Mouse (Mus musculus) limb, embryonic 13.5 days (tissue): ENCODE measurements around the gene Gjb5. TPM values are rescaled to one million over a fixed set of nuclear protein-coding genes. Genes with fewer than 3 reads are reported as not detected.

Experiments used
- ATAC-seq: fragments of 200-750 bp; cut with Nextera tagmentation; 2 replicates; pipeline ENCODE4 v1.8.0; 2017; ENCODE audit warnings: low read depth, moderate number of reproducible peaks, moderate TSS enrichment; ENCODE audit not compliant: low FRiP score
- H3K27ac ChIP-seq: fragments of 300-500 bp; sonication (generic); 2 replicates; pipeline ENCODE4 v1.5.1; 2015; ENCODE audit warnings: inconsistent platforms, mild to moderate bottlenecking, moderate library complexity
- H3K27me3 ChIP-seq: fragments of 300-500 bp; sonication (generic); 2 replicates; pipeline ENCODE4 v1.6.1; 2015; ENCODE audit warnings: mild to moderate bottlenecking, inconsistent platforms
- H3K36me3 ChIP-seq: fragments of 300-500 bp; sonication (generic); 2 replicates; pipeline ENCODE4 v1.6.1; 2015; ENCODE audit warnings: inconsistent platforms, mild to moderate bottlenecking, moderate library complexity
- H3K4me1 ChIP-seq: fragments of 300-500 bp; sonication (generic); 2 replicates; pipeline ENCODE4 v1.6.1; 2015; ENCODE audit warnings: inconsistent platforms
- H3K4me2 ChIP-seq: fragments of 300-500 bp; sonication (generic); replicated peaks from 2 replicates; pipeline ENCODE4 v1.6.1; 2015; ENCODE audit warnings: inconsistent platforms, mild to moderate bottlenecking, moderate library complexity
- H3K4me3 ChIP-seq: fragments of 300-500 bp; sonication (generic); 2 replicates; pipeline ENCODE4 v1.5.1; 2015; ENCODE audit warnings: moderate library complexity, mild to moderate bottlenecking, inconsistent platforms
- H3K9ac ChIP-seq: fragments of 300-500 bp; sonication (generic); 2 replicates; pipeline ENCODE4 v1.6.1; 2015; ENCODE audit warnings: mild to moderate bottlenecking, inconsistent platforms
- H3K9me3 ChIP-seq: fragments of 300-500 bp; sonication (generic); 2 replicates; pipeline ENCODE4 v1.6.1; 2016; ENCODE audit warnings: inconsistent platforms
- WGBS: fragments of 180-500 bp; shearing (Covaris S2); methylation state at CpG from one replicate; pipeline ENCODE4 v1.1.7; 2015; 5-methylcytosine and 5-hydroxymethylcytosine counted together
- polyA plus RNA-seq: library from polyadenylated mRNA; unstranded; fragments of >200 nt; fragmentation: Nextera tagmentation; extraction: Ambion mirVana; gene quantifications from 2 replicates; pipeline ENCODE4 v1.2.1, GENCODE M21; 2015

Gene Gjb5
- polyA plus RNA-seq, 1 experiment from 2014 or later: 0.48 TPM

DNA sequence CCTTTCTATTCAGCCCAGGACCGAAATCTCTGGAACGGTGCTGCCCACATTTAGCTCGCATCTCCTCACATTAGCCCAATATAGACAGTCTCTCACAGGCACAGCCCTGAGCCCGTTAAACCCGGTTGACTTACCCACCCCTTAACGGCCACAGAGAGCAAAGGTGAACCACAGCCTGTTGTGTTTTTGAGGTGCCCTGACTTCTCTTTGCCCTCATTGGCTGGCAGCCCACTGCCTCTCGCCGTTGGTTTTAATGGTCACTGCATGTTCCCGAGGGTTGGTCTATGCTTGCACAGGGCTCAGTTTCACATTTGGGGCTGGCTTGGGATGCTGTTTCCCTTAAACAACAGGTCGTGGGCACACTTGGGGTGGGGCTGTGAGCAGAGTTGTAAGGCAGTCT, 33.7 kb downstream of the Gjb5 start:
- Histone ChIP-seq H3K27ac (no peak overlapping the region), H3K36me3 (no peaks in the 10 kb centered on the region), H3K4me1 (no peaks in the 10 kb centered on the region), H3K27me3 (peaks cover 40% of the 10 kb centered on the region), H3K4me3 (no peak overlapping the region), H3K4me2 (no peak overlapping the region), H3K9ac (no peak overlapping the region), H3K9me3 (no peaks in the 10 kb centered on the region)
- peak; percentile 12; the same call in 1 of the 2 replicates for ATAC-seq
- WGBS: 57% methylated on average over 10 of the region's 10 CpGs

GRCm38 (mm10) chr4:127323651-127324050, 34.3 kb downstream of the Gjb5 start:
- Histone ChIP-seq H3K4me1 (no peaks in the 10 kb centered on the region), H3K36me3 (no peaks in the 10 kb centered on the region), H3K9ac (no peak overlapping the region), H3K4me3 (no peak overlapping the region), H3K27me3 (peaks cover 34% of the 10 kb centered on the region), H3K4me2 (no peak overlapping the region), H3K9me3 (no peaks in the 10 kb centered on the region), H3K27ac (no peak overlapping the region)
- WGBS: 62% methylated on average over 3 of the region's 3 CpGs
- no peak for ATAC-seq

DNA sequence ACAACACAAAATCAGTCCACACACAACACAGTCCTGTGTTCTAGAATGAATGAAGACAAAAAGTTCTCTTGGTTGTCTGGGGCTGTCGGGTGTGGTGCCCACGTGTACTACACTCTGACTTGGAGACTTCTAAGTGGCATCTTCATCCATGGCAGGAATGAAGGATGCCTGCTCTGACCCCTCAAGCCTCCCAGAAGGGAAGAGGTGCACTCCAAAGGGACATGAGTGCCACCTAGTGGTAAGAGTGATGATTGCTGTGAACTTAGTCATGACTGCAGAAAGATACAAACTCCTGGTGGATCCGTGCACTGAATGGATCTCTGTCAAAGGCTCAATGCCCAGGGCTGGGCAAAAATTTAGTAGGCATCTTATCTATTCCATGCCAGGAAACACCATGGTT, 38.4 kb downstream of the Gjb5 start:
- no peak for ATAC-seq
- 6% methylated on average over 3 of the region's 3 CpGs for WGBS
- Histone ChIP-seq H3K27ac (no peak overlapping the region), H3K4me1 (no peaks in the 10 kb centered on the region), H3K27me3 (peaks cover 9% of the 10 kb centered on the region; the same call in 1 of the 2 replicates), H3K4me2 (no peak overlapping the region), H3K4me3 (no peak overlapping the region), H3K9ac (no peak overlapping the region), H3K36me3 (no peaks in the 10 kb centered on the region), H3K9me3 (no peaks in the 10 kb centered on the region)

- no peaks in the 10 kb centered on the region for H3K9me3 ChIP-seq
- no peaks in the 10 kb centered on the region for H3K36me3 ChIP-seq
- no peak for ATAC-seq
- peaks cover 31% of the 10 kb centered on the region for H3K27me3 ChIP-seq
- H3K4me2 ChIP-seq: no peak overlapping the region
- H3K4me1 ChIP-seq: peaks cover 10% of the 10 kb centered on the region
- WGBS: 61% methylated on average over 4 of the region's 4 CpGs
- no peak overlapping the region for H3K9ac ChIP-seq
- H3K4me3 ChIP-seq: no peak overlapping the region
- no peak overlapping the region for H3K27ac ChIP-seq
Observed at GRCm38 (mm10) chr4:127317143-127317542, 40.8 kb downstream of the Gjb5 start.

- WGBS: 86% methylated on average over 8 of the region's 8 CpGs
- H3K27ac ChIP-seq: no peak overlapping the region
- no peak overlapping the region for H3K9ac ChIP-seq
- H3K4me2 ChIP-seq: no peak overlapping the region
- H3K4me1 ChIP-seq: peaks cover 10% of the 10 kb centered on the region
- H3K9me3 ChIP-seq: no peaks in the 10 kb centered on the region
- no peak for ATAC-seq
- H3K27me3 ChIP-seq: peaks cover 42% of the 10 kb centered on the region
- H3K4me3 ChIP-seq: no peak overlapping the region
- no peaks in the 10 kb centered on the region for H3K36me3 ChIP-seq
Observed at GRCm38 (mm10) chr4:127315753-127316152, 42.2 kb downstream of the Gjb5 start.

DNA sequence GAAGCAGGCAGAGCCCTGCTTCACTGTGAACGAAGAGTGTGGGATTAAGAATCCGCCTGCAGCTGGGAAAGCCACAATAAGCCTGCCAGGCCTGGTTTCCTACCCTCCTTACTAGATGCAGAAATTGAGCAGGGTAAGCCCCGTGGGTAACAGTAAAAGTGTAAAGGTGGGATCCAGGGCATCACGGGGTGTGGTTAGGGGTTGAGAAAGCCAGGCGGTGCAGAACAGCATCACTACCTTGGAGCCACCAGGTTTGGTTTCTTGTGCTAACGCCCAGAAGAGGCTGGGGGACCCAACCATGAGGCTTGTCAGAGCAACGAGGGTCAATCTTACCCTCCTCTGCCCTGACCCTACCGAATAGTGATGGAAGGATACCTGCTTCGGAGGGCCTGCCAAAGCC, 43.4 kb downstream of the Gjb5 start:
- Histone ChIP-seq H3K9ac (no peak overlapping the region; the same call in 1 of the 2 replicates), H3K4me1 (peaks cover 10% of the 10 kb centered on the region), H3K36me3 (no peaks in the 10 kb centered on the region), H3K4me3 (no peak overlapping the region), H3K27ac (no peak overlapping the region), H3K27me3 (peaks cover 42% of the 10 kb centered on the region), H3K9me3 (no peaks in the 10 kb centered on the region), H3K4me2 (peak overlapping the region; percentile 96)
- WGBS: 49% methylated on average over 9 of the region's 9 CpGs
- no peak for ATAC-seq

DNA sequence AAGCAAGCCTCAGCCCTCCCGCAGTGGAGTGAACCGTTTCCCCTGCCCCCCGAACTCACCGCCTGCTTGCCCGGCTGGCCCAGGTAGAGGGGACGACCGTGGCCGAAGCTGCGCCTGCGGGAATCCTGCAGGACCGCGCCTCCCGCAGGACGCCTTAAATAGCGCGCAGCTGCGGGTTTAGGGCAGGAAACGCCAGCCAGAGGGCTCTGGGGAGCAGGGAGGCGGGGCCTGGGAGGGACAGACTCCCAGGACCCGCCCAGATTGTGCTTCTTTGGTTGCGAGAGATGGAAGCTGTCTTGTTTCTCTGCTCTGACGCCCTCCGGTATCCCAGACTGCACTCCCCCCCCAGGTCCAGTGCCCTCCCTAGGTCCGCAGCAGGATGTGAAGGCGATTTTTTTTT, 44.1 kb downstream of the Gjb5 start, which contains the start of gene Gja4:
Gene Gja4, minus strand, starts transcription at position 179 of the 400 bp plus-strand sequence.
- Histone ChIP-seq H3K27ac (no peak within 1 kb of the TSS), H3K9ac (peak within 1 kb of the TSS; percentile 67), H3K4me3 (peak within 1 kb of the TSS; percentile 51), H3K27me3 (peaks cover 42% of the 10 kb centered on the region), H3K9me3 (no peaks in the 10 kb centered on the region), H3K36me3 (no peaks in the 10 kb centered on the region), H3K4me2 (peak within 1 kb of the TSS; percentile 96), H3K4me1 (peaks cover 10% of the 10 kb centered on the region)
- peak; percentile 67; the same call in 1 of the 2 replicates for ATAC-seq
- WGBS: under 1% methylated on average over 25 of the region's 25 CpGs

DNA sequence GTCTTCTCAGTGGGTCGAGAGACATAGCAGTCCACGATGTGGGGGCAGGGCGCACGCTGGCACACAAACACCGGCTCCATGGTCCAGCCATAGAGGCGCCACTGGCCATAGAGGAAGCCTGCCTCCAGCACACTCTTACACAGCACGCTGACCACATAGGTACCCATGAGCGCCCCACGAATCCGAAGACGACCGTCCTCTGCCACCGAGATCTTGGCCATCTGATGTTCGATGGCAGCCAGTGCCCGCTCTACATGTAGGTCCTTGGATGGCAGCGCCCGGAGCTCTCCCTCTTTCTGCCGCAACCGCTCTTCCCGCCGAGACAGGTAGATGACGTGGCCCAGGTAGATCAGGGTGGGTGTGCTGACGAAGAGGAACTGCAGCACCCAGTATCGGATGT, 45.6 kb downstream of the Gjb5 start:
- peaks cover 35% of the 10 kb centered on the region for H3K27me3 ChIP-seq
- peaks cover 10% of the 10 kb centered on the region for H3K4me1 ChIP-seq
- H3K9ac ChIP-seq: no peak overlapping the region
- H3K27ac ChIP-seq: no peak overlapping the region
- no peaks in the 10 kb centered on the region for H3K36me3 ChIP-seq
- WGBS: 62% methylated on average over 24 of the region's 24 CpGs
- ATAC-seq: no peak
- H3K9me3 ChIP-seq: no peaks in the 10 kb centered on the region
- no peak overlapping the region for H3K4me2 ChIP-seq
- H3K4me3 ChIP-seq: no peak overlapping the region

- ATAC-seq: no peak
- no peak overlapping the region for H3K9ac ChIP-seq
- WGBS: 56% methylated on average over 9 of the region's 9 CpGs
- H3K9me3 ChIP-seq: no peaks in the 10 kb centered on the region
- H3K4me3 ChIP-seq: no peak overlapping the region
- no peaks in the 10 kb centered on the region for H3K36me3 ChIP-seq
- H3K27ac ChIP-seq: no peak overlapping the region
- no peak overlapping the region for H3K4me2 ChIP-seq
- peaks cover 10% of the 10 kb centered on the region for H3K4me1 ChIP-seq
- H3K27me3 ChIP-seq: peaks cover 35% of the 10 kb centered on the region
Observed at GRCm38 (mm10) chr4:127311561-127311960, 46.4 kb downstream of the Gjb5 start.

- H3K4me2 ChIP-seq: no peak overlapping the region
- H3K9me3 ChIP-seq: no peaks in the 10 kb centered on the region
- H3K4me3 ChIP-seq: no peak overlapping the region
- no peak overlapping the region for H3K27ac ChIP-seq
- peaks cover 9% of the 10 kb centered on the region for H3K27me3 ChIP-seq
- ATAC-seq: no peak
- WGBS: 51% methylated on average over 2 of the region's 2 CpGs
- no peaks in the 10 kb centered on the region for H3K36me3 ChIP-seq
- no peak overlapping the region for H3K9ac ChIP-seq
- H3K4me1 ChIP-seq: no peaks in the 10 kb centered on the region
Observed at GRCm38 (mm10) chr4:127306915-127307314, 51.1 kb downstream of the Gjb5 start.

Other genes starting within 250 kb of the Gjb5 start
- gene Tmem35b, start 234.5 kb downstream of the Gjb5 start, polyA plus RNA-seq: 16.9 and 20.8 TPM in 2 replicates
- gene Dlgap3, start 189.0 kb downstream of the Gjb5 start, polyA plus RNA-seq: 0.53 and 0.55 TPM in 2 replicates
- gene Smim12, start 114.4 kb downstream of the Gjb5 start, polyA plus RNA-seq: 51.0 and 53.7 TPM in 2 replicates
- gene Gja4, start 44.1 kb downstream of the Gjb5 start, polyA plus RNA-seq: 14.5 and 16.4 TPM in 2 replicates
- 3.4 and 3.5 TPM in 2 replicates for gene Gjb3, start 27.3 kb downstream of the Gjb5 start, polyA plus RNA-seq
- not detected in 2 replicates for gene Gjb4, start 4.1 kb downstream of the Gjb5 start, polyA plus RNA-seq